Mouse (Mus musculus): ENCODE measurements around the gene Lmx1a. TPM values are rescaled to one million over a fixed set of nuclear protein-coding genes. Genes with fewer than 3 reads are reported as not detected.

The Lmx1a gene
- polyA plus RNA-seq, 1 experiment from 2014 or later = 2.9 TPM

- H3K4me1 ChIP-seq (ENCODE audit: control insufficient read depth, insufficient read depth, low read length) = no peaks in the 10 kb centered on the region; the same call in 1 of the 2 replicates
- H3K27me3 ChIP-seq (ENCODE audit: control insufficient read depth, insufficient read depth, low read length) = peaks cover 67% of the 10 kb centered on the region
- no peak overlapping the region for H3K4me2 ChIP-seq (ENCODE audit: low read depth, low read length)
- DNase-seq (ENCODE audit: low spot score) (peak; percentile 29), ATAC-seq (replicated peaks; ENCODE audit: insufficient number of reproducible peaks, low FRiP score, low TSS enrichment, low read depth) (no peak)
- H3K9me3 ChIP-seq (replicated peaks; ENCODE audit: control insufficient read depth, low read length) = no peaks in the 10 kb centered on the region
- H3K36me3 ChIP-seq (replicated peaks; ENCODE audit: control insufficient read depth, insufficient read depth, low read depth, low read length) = no peaks in the 10 kb centered on the region
- H3K9ac ChIP-seq (replicated peaks; ENCODE audit: low read length) = no peak overlapping the region
- H3K27ac ChIP-seq (replicated peaks; ENCODE audit: low read depth, low read length) = no peak overlapping the region
- no peak overlapping the region for H3K4me3 ChIP-seq (ENCODE audit: low read depth, low read length)
- WGBS = under 1% methylated on average over 17 of the region's 17 CpGs
Measured at GRCm38 (mm10) chr1:167690138-167690710, 1.2 kb downstream of the Lmx1a start.

- under 1% methylated on average over 21 of the region's 21 CpGs for WGBS
- Histone ChIP-seq H3K27ac (replicated peaks; ENCODE audit: low read depth, low read length) (no peak overlapping the region), H3K36me3 (replicated peaks; ENCODE audit: control insufficient read depth, insufficient read depth, low read depth, low read length) (no peaks in the 10 kb centered on the region), H3K4me3 (ENCODE audit: low read depth, low read length) (no peak overlapping the region), H3K9ac (replicated peaks; ENCODE audit: low read length) (no peak overlapping the region), H3K4me1 (ENCODE audit: control insufficient read depth, insufficient read depth, low read length) (no peaks in the 10 kb centered on the region; the same call in 1 of the 2 replicates), H3K27me3 (ENCODE audit: control insufficient read depth, insufficient read depth, low read length) (peaks cover 70% of the 10 kb centered on the region), H3K4me2 (ENCODE audit: low read depth, low read length) (no peak overlapping the region), H3K9me3 (replicated peaks; ENCODE audit: control insufficient read depth, low read length) (no peaks in the 10 kb centered on the region)
- DNase-seq (ENCODE audit: low spot score) = peak; percentile 42
- ATAC-seq (replicated peaks; ENCODE audit: insufficient number of reproducible peaks, low FRiP score, low TSS enrichment, low read depth) = no peak
Measured at GRCm38 (mm10) chr1:167690716-167691550, 1.9 kb downstream of the Lmx1a start.

GRCm38 (mm10) chr1:167691911-167692682, 3.1 kb downstream of the Lmx1a start:
- Histone ChIP-seq H3K27me3 (ENCODE audit: control insufficient read depth, insufficient read depth, low read length) (peaks cover 70% of the 10 kb centered on the region), H3K4me3 (ENCODE audit: low read depth, low read length) (peak overlapping the region; percentile 13; the same call in 1 of the 2 replicates), H3K4me1 (ENCODE audit: control insufficient read depth, insufficient read depth, low read length) (no peaks in the 10 kb centered on the region; the same call in 1 of the 2 replicates), H3K9ac (replicated peaks; ENCODE audit: low read length) (no peak overlapping the region), H3K27ac (replicated peaks; ENCODE audit: low read depth, low read length) (no peak overlapping the region), H3K9me3 (replicated peaks; ENCODE audit: control insufficient read depth, low read length) (no peaks in the 10 kb centered on the region), H3K36me3 (replicated peaks; ENCODE audit: control insufficient read depth, insufficient read depth, low read depth, low read length) (no peaks in the 10 kb centered on the region), H3K4me2 (ENCODE audit: low read depth, low read length) (no peak overlapping the region)
- DNase-seq (ENCODE audit: low spot score) (peak; percentile 15), ATAC-seq (replicated peaks; ENCODE audit: insufficient number of reproducible peaks, low FRiP score, low TSS enrichment, low read depth) (no peak)
- WGBS = under 1% methylated on average over 44 of the region's 44 CpGs

- DNase-seq (ENCODE audit: low spot score) (peak; percentile 18), ATAC-seq (replicated peaks; ENCODE audit: insufficient number of reproducible peaks, low FRiP score, low TSS enrichment, low read depth) (no peak)
- Histone ChIP-seq H3K4me1 (ENCODE audit: control insufficient read depth, insufficient read depth, low read length) (no peaks in the 10 kb centered on the region; the same call in 1 of the 2 replicates), H3K9me3 (replicated peaks; ENCODE audit: control insufficient read depth, low read length) (no peaks in the 10 kb centered on the region), H3K4me2 (ENCODE audit: low read depth, low read length) (no peak overlapping the region), H3K36me3 (replicated peaks; ENCODE audit: control insufficient read depth, insufficient read depth, low read depth, low read length) (no peaks in the 10 kb centered on the region), H3K27me3 (ENCODE audit: control insufficient read depth, insufficient read depth, low read length) (peaks cover 65% of the 10 kb centered on the region), H3K4me3 (ENCODE audit: low read depth, low read length) (no peak overlapping the region), H3K27ac (replicated peaks; ENCODE audit: low read depth, low read length) (no peak overlapping the region), H3K9ac (replicated peaks; ENCODE audit: low read length) (no peak overlapping the region)
- 1% methylated on average over 7 of the region's 7 CpGs for WGBS
Measured at GRCm38 (mm10) chr1:167692683-167693045, 3.6 kb downstream of the Lmx1a start.

GRCm38 (mm10) chr1:167693499-167694240, 4.6 kb downstream of the Lmx1a start:
- H3K9ac ChIP-seq (replicated peaks; ENCODE audit: low read length) = no peak overlapping the region
- peaks cover 56% of the 10 kb centered on the region for H3K27me3 ChIP-seq (ENCODE audit: control insufficient read depth, insufficient read depth, low read length)
- no peaks in the 10 kb centered on the region; the same call in 1 of the 2 replicates for H3K4me1 ChIP-seq (ENCODE audit: control insufficient read depth, insufficient read depth, low read length)
- no peaks in the 10 kb centered on the region for H3K36me3 ChIP-seq (replicated peaks; ENCODE audit: control insufficient read depth, insufficient read depth, low read depth, low read length)
- DNase-seq (ENCODE audit: low spot score) = peak; percentile 12
- H3K4me2 ChIP-seq (ENCODE audit: low read depth, low read length) = no peak overlapping the region
- 3% methylated on average over 9 of the region's 9 CpGs for WGBS
- no peak for ATAC-seq (replicated peaks; ENCODE audit: insufficient number of reproducible peaks, low FRiP score, low TSS enrichment, low read depth)
- no peak overlapping the region for H3K27ac ChIP-seq (replicated peaks; ENCODE audit: low read depth, low read length)
- no peak overlapping the region for H3K4me3 ChIP-seq (ENCODE audit: low read depth, low read length)
- H3K9me3 ChIP-seq (replicated peaks; ENCODE audit: control insufficient read depth, low read length) = no peaks in the 10 kb centered on the region

- Histone ChIP-seq H3K27ac (replicated peaks; ENCODE audit: low read depth, low read length) (no peak overlapping the region), H3K9me3 (replicated peaks; ENCODE audit: control insufficient read depth, low read length) (no peaks in the 10 kb centered on the region), H3K27me3 (ENCODE audit: control insufficient read depth, insufficient read depth, low read length) (peaks cover 47% of the 10 kb centered on the region), H3K4me2 (ENCODE audit: low read depth, low read length) (no peak overlapping the region), H3K4me1 (ENCODE audit: control insufficient read depth, insufficient read depth, low read length) (no peaks in the 10 kb centered on the region), H3K36me3 (replicated peaks; ENCODE audit: control insufficient read depth, insufficient read depth, low read depth, low read length) (no peaks in the 10 kb centered on the region), H3K9ac (replicated peaks; ENCODE audit: low read length) (no peak overlapping the region), H3K4me3 (ENCODE audit: low read depth, low read length) (no peak overlapping the region)
- DNase-seq (ENCODE audit: low spot score) (no peak), ATAC-seq (replicated peaks; ENCODE audit: insufficient number of reproducible peaks, low FRiP score, low TSS enrichment, low read depth) (no peak)
- whole genome bisulfite sequencing = 15% methylated on average over 3 of the region's 3 CpGs
Measured at GRCm38 (mm10) chr1:167694731-167695130, 5.7 kb downstream of the Lmx1a start.

GRCm38 (mm10) chr1:167695910-167696459, 6.9 kb downstream of the Lmx1a start:
- Histone ChIP-seq H3K36me3 (replicated peaks; ENCODE audit: control insufficient read depth, insufficient read depth, low read depth, low read length) (no peaks in the 10 kb centered on the region), H3K4me2 (ENCODE audit: low read depth, low read length) (no peak overlapping the region), H3K27me3 (ENCODE audit: control insufficient read depth, insufficient read depth, low read length) (peaks cover 38% of the 10 kb centered on the region), H3K4me3 (ENCODE audit: low read depth, low read length) (no peak overlapping the region), H3K9me3 (replicated peaks; ENCODE audit: control insufficient read depth, low read length) (no peaks in the 10 kb centered on the region), H3K9ac (replicated peaks; ENCODE audit: low read length) (no peak overlapping the region), H3K27ac (replicated peaks; ENCODE audit: low read depth, low read length) (no peak overlapping the region), H3K4me1 (ENCODE audit: control insufficient read depth, insufficient read depth, low read length) (no peaks in the 10 kb centered on the region)
- WGBS = 32% methylated on average over 11 of the region's 11 CpGs
- ATAC-seq (replicated peaks; ENCODE audit: insufficient number of reproducible peaks, low FRiP score, low TSS enrichment, low read depth) = no peak
- DNase-seq (ENCODE audit: low spot score) = no peak
